Mouse (Mus musculus) T-cell, adult 2 months (primary cell): ENCODE measurements around the gene Insl6.

ENCODE experiments used
- DNase-seq: peaks from one replicate; pipeline ENCODE4 v3.0.0; 2022; ENCODE audit warnings: low spot score

Gene Insl6

DNA sequence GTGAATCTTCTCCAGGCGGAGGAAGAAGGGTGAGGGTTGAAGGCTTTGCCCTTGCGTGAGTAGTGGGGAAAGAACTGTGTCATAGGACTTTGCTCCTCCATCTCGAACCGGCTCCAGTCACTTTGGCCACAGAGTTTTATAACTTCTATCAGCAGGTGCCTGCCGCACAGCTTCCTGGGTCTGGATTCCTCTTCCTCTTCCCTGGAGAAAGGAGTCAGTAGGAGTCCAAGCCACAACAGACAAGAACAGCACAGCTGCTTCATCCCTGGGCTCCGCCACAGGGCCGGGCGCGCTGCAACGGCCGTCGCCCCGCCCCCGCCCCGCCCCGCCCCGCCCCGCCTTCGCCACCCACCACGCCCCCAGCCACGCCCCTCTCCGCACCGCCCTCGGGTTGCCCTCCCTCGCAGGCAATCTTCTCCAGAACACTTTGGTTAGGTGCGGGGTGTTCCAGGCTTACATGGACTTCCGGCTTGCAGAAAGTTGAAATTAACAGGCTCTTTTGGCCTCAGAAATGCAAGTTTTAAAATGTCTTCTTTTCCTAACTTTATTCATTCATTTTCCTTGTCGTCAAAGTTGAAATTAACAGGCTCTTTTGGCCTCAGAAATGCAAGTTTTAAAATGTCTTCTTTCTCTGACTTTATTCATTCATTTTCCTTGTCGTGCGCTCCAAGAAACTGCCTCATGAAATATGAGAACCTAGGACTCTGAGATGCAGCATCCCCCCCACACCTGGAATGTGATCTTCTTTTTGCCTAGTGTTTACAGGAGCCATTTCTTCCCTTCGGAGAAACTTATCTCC, at the start of gene Insl6:
Gene Insl6 (minus strand): TSS at position 304 of the 799 bp plus-strand sequence.
- peak; percentile 65 for DNase-seq

DNA sequence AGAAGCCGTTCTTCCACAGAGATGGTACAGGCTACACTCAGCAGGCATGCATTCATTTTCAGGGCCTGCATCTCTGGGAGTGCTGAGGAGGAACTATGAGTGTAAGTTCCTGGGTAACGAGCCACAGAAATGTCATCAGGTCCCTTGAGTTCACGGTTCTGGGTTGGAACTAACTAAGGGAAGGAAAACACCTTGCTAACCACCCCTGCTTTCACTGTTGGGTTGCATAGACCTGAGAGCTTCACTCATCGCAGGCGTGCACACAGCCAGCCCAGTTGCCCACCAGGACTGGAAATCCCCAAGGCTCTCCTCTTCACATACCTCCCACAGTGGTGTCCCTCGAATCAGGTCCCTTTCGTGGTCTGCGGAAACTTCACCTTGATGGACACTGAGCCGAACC, 49.8 kb upstream of the Insl6 start:
- DNase-seq: no peak

DNA sequence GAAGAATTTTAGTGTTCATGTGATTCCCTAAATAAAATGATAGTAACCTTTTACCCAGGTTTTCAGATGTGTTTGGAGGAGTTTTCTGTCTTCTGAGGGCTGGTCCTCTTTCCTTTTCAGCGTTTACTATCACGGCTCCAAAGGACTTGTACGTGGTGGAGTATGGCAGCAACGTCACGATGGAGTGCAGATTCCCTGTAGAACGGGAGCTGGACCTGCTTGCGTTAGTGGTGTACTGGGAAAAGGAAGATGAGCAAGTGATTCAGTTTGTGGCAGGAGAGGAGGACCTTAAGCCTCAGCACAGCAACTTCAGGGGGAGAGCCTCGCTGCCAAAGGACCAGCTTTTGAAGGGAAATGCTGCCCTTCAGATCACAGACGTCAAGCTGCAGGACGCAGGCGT, 48.3 kb upstream of the Insl6 start:
- DNase-seq: no peak

DNA sequence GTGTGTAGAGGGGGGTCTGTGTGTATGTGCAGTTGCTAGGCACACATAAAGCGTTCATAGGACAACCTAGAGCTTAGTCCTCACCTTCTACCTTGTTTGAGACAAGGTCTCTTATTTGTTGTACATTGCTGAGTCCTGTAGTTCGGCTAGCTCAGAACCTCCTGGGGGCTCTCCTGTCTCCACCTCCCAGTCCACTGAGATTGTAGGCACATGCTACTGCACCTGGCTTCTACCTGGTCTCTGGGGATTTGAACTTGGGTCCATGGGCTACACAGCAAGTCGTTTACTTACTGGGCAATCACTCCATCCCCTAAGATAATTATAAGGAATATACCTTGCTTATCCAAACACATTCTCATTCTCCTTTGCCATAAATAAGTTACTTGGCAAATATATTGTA, 47.5 kb upstream of the Insl6 start:
- DNase-seq: no peak

DNA sequence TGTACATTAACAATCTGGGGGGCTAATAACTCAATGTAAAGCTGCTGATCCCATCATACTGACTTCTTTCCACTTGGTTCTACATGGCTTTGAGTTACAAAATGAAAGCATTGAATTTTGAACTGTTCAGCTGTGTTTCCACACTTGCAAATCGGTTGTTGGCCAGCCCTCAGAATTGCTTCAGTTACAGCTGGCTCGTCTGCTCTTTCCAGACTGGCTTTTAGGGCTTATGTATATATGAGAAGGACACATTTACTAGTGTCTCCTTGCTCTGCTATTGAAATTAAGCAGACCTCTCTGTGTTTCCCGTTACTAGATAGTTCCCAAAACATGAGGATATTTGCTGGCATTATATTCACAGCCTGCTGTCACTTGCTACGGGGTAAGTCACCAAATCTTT, 47.0 kb upstream of the Insl6 start:
- no peak for DNase-seq

DNA sequence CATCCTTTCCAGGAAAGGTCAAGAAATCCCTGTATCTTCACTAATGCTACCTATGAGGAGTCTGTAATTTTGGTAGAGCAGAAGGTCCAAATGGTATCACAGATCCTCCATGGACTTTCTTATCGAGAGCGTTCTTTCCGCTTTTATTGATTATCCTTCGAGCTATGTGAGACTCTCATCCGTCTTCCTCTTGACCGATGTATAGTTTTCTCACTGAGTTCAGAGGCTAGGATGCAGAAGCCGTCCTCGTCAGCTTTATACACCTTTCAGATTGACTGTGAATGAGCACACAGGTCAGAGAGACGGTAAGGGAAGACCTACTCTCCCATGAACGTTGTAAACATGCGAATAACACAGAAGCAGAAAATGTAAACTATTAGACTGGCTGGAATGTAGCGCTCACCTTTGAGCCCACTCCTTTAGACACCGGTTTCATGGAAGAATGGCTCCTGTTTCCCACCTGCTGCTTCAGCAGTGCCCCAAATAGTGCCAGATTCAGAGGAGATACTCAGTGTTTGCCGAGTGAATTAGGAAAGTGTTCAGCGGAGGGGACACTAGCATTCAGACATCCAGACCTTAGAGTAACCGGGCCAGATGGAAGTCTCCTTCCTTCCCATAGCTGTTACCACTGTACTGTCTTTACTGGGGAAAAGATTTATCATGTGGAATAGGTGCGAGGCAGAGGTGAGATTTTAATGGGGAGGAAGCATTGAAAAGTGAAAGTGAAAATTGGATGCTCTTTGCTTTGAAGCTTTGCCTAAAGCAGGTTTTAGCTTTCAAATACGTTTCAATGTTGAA, 46.3 kb upstream of the Insl6 start:
- DNase-seq: peak; percentile 14

DNA sequence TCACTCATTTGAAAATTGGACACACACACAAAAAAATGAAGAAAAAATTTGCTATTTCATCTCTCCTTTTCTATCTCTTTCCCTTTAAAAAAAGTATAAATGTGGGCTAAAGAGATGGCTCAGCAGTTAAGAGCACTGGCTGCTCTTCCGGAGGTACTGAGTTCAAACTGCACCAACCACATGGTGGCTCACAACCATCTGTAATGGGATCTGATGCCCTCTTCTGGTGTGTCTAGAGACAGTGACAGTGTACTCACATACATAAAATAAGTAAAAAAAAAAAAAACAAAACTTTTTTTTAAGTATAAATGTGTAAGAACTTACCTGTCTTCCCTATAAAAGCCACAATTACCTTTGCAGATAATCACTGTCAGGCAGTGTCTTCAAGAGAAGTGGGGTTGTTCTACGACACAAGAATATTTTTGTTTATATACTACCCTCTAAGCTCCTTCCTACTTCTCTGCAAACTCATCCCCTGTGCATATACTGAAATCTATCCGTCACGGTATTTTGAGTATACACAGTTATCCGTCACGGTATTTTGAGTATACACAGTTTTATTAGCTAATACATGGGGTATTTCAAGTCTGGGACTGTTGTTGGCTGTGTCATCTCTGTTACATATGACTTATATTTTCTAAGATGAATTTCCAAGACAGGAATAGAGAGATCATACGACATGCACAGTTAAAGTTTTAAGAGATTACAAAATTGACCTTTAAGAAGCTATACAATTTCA, 45.6 kb upstream of the Insl6 start:
- DNase-seq: no peak

DNA sequence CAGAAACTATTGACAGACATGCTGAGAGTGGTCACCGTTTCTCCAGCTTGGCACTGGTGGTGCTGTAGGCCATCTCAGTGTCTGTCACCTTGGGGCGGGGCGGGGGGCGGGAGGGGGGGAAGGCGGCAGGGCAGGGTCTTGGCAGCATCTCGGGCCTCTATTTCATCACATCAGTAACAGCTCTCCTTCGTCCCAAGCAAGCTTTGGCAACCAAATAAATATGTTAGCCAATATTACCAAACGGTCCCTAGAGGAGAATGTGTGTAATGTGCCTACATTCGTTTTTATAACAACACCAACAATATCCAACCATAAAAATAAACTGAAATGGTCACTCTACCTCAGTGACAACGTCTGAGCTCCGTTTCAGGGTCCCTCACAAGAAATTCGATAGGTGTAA, 45.0 kb upstream of the Insl6 start:
- no peak for DNase-seq

DNA sequence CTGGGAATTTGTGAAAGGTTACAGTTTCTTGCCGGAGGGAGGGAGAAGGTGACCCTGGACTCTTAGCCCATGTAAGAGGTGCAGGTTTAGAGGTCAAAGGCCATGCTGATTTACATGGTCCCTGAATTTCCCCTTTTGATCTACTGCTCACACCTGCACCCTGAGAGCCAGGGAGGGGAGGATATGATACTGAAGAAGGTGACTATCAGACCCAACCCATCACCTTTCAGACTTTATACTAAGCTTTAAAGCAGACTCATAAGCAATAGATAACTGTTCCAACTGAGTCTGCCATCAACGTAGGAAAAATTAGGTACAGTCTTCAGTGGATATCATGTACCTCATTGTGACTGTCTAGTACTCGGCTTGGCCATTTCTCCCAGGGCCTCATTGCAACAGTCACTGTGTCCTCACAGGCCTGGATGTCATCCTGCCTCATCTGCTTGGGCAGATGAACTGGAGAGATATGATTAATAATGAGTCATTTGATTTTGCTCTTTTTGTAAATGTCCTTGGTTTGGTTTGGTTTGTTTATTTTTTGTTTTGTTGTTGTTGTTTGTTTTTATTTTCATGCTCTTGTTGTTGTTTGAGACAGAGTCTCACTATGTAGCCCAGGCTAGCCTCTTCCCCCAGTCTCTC, 43.6 kb upstream of the Insl6 start:
- DNase-seq: no peak

DNA sequence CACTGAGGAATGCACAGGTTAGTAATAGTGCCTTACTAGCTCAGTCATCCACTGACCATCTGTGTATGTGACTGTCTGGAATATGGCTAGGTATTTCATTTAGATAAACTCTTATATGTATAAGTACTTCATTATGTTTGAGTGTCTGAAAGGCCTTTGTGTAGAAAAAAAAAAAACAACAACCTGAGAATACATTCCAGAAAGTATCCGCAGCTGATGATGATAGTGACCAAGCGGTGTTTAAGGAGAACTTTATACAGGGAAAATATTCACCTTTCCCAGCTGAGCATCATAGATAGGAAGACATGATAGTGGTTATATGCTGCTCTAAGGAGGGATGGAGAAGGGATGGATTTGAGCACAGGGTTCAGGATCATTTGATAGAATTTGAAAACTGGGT, 42.9 kb upstream of the Insl6 start:
- DNase-seq: no peak

DNA sequence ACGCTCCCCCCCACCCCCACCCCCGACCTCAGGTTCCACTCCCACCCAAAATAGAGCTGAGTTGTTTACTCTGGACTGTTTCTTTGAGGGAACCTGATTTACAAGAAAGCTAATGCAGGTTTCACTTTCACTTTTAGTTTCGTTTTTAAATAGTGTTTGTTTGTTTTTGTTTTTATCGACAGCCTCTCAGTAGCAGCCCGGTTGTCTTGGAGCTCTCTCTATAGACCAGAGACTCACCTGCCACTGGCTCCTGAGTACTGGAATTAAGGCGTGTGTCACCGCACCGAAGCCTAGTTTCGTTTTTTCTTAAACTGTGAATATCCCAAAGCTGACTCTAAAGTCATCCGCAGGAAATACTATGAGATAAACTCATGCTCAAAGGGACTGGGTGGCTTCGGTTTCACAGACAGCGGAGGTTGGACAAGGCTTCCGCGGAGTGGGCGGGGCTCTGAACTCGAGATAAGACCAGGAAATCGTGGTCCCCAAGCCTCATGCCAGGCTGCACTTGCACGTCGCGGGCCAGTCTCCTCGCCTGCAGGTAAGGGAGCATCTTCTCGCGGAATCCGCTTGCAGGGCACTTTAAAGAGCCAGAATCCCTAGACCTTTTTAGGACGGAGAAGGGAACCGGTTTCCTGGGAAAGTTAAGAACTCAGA, 41.9 kb upstream of the Insl6 start, which contains the start of the genes Plgrkt and Cd274:
Gene Plgrkt (minus strand): TSS at position 422 of the 654 bp plus-strand sequence.
Gene Cd274 (plus strand): TSS at position 487 of the 654 bp plus-strand sequence.
- DNase-seq: peak; percentile 94

DNA sequence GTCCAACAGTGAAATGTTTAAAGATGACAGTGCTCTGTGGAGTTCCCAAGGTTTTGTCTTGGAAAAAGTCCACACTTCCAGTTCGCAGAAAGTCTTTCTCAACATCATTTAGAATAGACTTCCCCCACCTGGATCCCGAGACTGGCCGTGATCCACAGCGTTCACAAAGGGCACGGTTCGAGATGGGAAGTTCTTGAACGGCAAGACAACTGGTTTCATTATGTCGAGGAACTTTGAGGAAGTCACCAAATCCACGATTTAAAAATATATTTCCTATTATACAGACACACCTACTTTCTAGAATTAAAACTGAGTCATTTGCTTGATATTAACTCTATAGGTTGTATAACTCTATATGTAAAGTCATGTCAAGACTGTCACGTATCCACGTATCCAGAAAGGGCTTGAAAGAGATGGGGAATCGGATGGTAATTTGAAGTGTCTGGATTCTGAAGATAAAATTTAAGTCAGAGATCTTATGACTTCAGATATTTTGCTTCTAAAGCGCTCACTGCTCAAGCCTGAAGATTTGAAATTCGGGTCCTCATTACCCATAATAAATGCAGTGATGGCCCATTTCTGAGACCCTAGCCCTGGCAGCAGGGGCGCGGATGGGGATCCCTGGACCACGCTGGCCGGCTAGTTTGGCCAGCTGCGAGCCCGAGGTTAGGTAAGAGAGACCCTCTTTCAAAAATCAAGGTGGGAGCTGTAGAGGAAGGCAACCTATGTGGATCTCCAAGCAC, 41.2 kb upstream of the Insl6 start:
- no peak for DNase-seq

DNA sequence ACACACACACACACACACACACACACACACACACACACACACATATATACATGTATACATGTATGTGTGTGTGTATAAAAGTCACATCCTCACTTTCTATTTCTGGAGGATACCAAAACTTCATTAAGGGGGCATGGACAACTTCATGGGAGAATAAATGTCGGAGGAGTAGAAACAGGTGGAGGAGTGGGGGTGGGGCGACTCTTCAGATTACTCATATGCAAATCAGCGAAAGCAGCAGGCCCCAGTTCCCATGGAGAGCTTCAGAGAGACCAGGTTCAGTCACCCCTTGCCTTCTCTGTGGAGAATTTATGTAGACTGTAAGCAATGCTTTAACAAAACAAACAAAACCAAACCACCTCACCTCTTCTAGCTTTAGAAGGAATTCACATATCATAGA, 39.9 kb upstream of the Insl6 start:
- DNase-seq: no peak

DNA sequence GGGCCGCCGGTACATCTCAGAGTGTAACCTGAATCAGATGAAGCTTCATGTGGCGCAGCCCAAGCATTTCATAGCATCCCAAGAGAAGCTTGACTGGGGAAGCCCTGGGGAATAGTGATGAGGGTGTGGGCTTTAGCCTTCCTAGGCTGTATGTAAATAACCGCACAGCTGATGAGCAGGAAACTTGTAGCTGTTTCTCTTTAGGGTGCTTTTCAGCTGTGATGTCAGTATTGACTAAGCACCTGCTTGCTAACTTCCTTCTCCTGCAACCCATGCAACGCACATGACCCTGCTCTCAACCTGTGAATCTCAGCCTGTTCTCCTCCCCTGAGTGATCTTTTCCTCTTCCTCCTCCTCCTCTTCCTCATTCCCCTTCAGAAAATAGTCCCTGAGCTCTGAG, 38.9 kb upstream of the Insl6 start:
- peak; percentile 10 for DNase-seq

DNA sequence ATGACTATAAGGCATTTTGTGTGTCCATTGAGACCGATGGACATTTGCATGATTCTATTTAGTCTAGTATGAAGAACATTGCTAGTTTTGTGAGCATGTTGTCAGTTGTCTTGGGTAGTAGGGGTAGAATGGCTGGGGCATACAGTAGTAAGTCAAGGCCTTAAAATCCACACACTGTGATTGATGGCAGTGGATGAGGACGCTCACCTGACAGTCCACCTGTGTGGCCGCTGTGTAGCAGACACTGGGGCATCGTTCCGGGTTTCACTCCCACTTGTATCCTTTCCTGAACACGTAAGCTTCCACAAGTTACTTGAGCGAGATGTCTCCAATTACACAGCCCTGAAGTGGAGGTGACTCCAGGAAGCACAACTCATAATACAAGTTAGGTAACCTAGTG, 38.4 kb upstream of the Insl6 start:
- DNase-seq: no peak

DNA sequence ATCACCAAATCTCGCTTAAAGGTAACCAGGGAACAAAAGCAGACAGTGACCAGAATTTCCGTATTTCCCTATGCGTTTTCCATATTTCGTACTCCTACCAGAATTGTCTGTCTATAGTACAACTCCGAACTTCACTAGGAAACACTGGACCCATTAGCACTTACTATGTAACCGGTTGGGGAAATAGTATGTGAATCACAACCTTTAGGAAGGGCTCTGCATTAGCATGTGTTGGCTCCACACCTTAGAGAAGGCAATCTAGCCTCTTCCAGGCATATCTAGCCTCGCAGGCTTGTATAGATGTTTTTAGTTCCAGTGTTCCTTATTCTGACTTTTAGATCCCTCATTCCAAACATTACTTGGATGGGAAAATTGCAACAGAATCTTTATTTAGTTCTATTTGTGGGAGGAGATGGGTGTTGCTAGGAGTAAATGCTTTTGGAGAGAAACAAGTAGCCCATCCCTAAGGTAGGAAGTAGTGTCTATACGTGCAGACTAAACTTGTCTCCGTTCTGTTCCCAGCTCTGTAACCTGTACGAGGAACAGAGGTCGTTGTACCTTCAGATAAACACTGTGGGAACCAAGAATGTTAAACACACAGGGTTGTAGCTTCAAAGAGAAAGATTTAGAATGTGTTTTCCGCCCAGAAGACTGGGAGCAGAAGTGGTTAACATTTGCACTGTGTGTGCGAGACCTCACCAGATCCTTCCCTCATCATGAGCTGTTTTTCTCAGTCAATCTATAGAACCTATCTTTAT, 37.2 kb upstream of the Insl6 start:
- no peak for DNase-seq

DNA sequence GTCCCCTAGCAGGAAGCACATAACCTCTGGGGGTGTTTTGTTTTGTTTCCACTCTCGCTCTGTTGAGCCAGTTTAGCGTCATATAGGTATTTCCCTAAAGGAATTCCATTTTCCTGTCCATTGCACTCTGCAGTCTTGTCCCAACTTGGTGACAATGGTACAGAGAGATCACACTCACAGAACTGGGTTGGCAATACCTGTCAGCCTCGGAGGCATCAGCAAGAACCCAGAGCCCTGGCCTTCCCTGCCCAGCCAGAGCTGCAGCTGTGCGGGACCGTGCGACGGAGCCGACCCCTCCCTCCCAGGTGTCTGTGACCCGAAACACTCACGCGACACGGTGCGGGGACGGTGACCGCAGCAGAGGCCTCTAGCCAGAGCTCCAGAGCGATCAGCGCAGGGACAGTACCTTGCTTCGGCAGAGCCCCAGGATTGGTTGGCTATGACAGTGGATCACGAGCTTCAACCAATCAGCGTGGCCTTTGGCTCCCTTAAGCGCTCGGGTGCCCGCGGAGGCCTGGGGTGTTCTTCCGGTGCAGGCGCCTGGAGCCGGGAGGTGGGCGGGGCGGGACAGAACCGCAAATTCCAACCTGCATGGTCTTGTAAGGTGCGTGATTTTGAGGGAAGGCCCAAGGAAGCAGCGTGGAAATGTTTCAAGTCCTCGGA, 36.4 kb upstream of the Insl6 start:
- DNase-seq: peak; percentile 86

DNA sequence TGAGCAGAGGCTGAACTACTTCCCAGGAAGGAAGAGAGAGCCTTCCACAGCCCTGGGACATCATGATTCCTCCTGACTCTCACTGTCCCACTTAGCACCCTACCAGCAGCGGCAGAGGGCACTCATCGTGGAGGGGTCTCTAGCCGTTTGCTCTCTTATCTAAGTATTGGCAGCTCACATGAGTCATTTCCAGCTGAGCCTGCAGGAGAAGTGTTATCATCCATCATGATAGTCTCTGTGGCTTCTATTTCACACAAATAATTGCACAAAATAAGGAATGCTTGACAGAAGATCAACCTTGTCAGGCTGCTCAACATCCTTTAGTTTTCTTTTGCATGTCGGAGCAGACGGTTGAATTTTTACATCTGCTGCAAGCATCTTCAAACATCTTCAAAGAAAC, 35.1 kb upstream of the Insl6 start:
- DNase-seq: no peak

DNA sequence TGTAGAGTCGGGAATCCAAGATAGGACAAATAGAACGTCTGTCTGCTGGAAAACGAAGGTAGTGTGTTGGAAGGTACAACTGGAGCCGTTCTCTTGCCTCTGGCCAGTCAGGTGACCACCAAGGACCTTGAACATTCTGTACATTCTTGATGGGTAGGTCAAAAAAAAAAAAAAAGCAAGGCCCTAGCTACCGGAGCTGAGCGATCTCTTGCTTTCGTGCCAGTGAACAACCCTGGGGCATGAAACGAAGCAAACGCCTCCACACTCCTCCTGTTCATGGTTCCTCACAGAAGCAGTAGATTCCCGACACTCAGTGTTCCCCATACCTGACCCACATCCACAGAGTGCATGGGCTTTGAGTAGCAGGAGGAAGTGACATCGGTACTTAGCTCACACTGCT, 31.1 kb upstream of the Insl6 start:
- DNase-seq: no peak
